Mouse (Mus musculus) midbrain, embryonic 12.5 days (tissue): Measurements from ENCODE around the gene Tmem25. TPM values are rescaled to one million over a fixed set of nuclear protein-coding genes. Genes with fewer than 3 reads are reported as not detected.

Source experiments
- ATAC-seq: fragments of 200-750 bp; cut with Nextera tagmentation; 2 replicates; pipeline ENCODE4 v1.8.0; 2017; ENCODE audit warnings: low read depth, moderate TSS enrichment, moderate library complexity; ENCODE audit not compliant: low FRiP score
- H3K27ac ChIP-seq: fragments of 300-500 bp; sonication (generic); replicated peaks from 2 replicates; pipeline ENCODE4 v1.5.1; 2016; ENCODE audit warnings: mild to moderate bottlenecking
- H3K27me3 ChIP-seq: fragments of 300-500 bp; sonication (generic); 2 replicates; pipeline ENCODE4 v1.6.1; 2016; ENCODE audit warnings: mild to moderate bottlenecking
- H3K36me3 ChIP-seq: fragments of 300-500 bp; sonication (generic); 2 replicates; pipeline ENCODE4 v1.6.1; 2016
- H3K4me1 ChIP-seq: fragments of 300-500 bp; sonication (generic); 2 replicates; pipeline ENCODE4 v1.6.1; 2016
- H3K4me2 ChIP-seq: fragments of 300-500 bp; sonication (generic); replicated peaks from 2 replicates; pipeline ENCODE4 v1.6.1; 2016; ENCODE audit warnings: mild to moderate bottlenecking, moderate library complexity
- H3K4me3 ChIP-seq: fragments of 300-500 bp; sonication (generic); 2 replicates; pipeline ENCODE4 v1.5.1; 2016; ENCODE audit warnings: mild to moderate bottlenecking
- H3K9ac ChIP-seq: fragments of 300-500 bp; sonication (generic); replicated peaks from 2 replicates; pipeline ENCODE4 v1.6.1; 2016; ENCODE audit warnings: mild to moderate bottlenecking, moderate library complexity
- H3K9me3 ChIP-seq: fragments of 300-500 bp; sonication (generic); 2 replicates; pipeline ENCODE4 v1.6.1; 2016; ENCODE audit warnings: mild to moderate bottlenecking
- WGBS: fragments of 180-500 bp; shearing (Covaris S2); methylation state at CpG from one replicate; pipeline ENCODE4 v1.1.7; 2016; 5-methylcytosine and 5-hydroxymethylcytosine counted together
- polyA plus RNA-seq: library from polyadenylated mRNA; unstranded; fragments of >200 nt; fragmentation: Nextera tagmentation; extraction: Ambion mirVana; gene quantifications from 2 replicates; pipeline ENCODE4 v1.2.1, GENCODE M21; 2016

The Tmem25 gene
- 5.5 and 5.9 TPM in 2 replicates for polyA plus RNA-seq

GRCm38 (mm10) chr9:44799102-44799957 is at the start of gene Tmem25:
Tmem25 (minus strand) TSS chr9:44799307.
- 0 out of 2 replicates have a peak, but pooled peaks cover 4% of the 10 kb centered on the region for H3K36me3 ChIP-seq
- no peaks in the 10 kb centered on the region for H3K9me3 ChIP-seq
- H3K9ac ChIP-seq = peak within 1 kb of the TSS; percentile 54
- under 1% methylated on average over 75 of the region's 75 CpGs for WGBS
- H3K27me3 ChIP-seq = peaks cover 38% of the 10 kb centered on the region
- ATAC-seq = peak; percentile 97
- peak within 1 kb of the TSS; percentile 62 for H3K4me3 ChIP-seq
- H3K4me2 ChIP-seq = peak within 1 kb of the TSS; percentile 93
- H3K27ac ChIP-seq = peak within 1 kb of the TSS; percentile 75
- peaks cover 15% of the 10 kb centered on the region for H3K4me1 ChIP-seq

- Histone ChIP-seq H3K9me3 (no peaks in the 10 kb centered on the region), H3K4me3 (no peak overlapping the region), H3K4me1 (no peaks in the 10 kb centered on the region), H3K9ac (no peak overlapping the region), H3K27me3 (no peaks in the 10 kb centered on the region), H3K4me2 (no peak overlapping the region), H3K27ac (no peak overlapping the region), H3K36me3 (peaks cover 80% of the 10 kb centered on the region)
- ATAC-seq = no peak
- WGBS = 96% methylated on average over 6 of the region's 6 CpGs
These were observed 48.3 kb upstream of the Tmem25 start for GRCm38 (mm10) chr9:44847446-44847845.

- Histone ChIP-seq H3K4me2 (no peak overlapping the region), H3K4me1 (no peaks in the 10 kb centered on the region), H3K9me3 (no peaks in the 10 kb centered on the region), H3K27me3 (no peaks in the 10 kb centered on the region), H3K9ac (no peak overlapping the region), H3K36me3 (peaks cover 84% of the 10 kb centered on the region), H3K4me3 (no peak overlapping the region), H3K27ac (no peak overlapping the region)
- WGBS = 93% methylated on average over 10 of the region's 10 CpGs
- no peak for ATAC-seq
These were observed 42.1 kb upstream of the Tmem25 start for GRCm38 (mm10) chr9:44841241-44841640.

- no peak for ATAC-seq
- no peak overlapping the region for H3K9ac ChIP-seq
- no peak overlapping the region for H3K27ac ChIP-seq
- WGBS = 52% methylated on average over 7 of the region's 7 CpGs
- no peaks in the 10 kb centered on the region for H3K9me3 ChIP-seq
- H3K4me1 ChIP-seq = no peaks in the 10 kb centered on the region
- no peaks in the 10 kb centered on the region for H3K27me3 ChIP-seq
- no peak overlapping the region for H3K4me2 ChIP-seq
- H3K4me3 ChIP-seq = no peak overlapping the region
- peaks cover 83% of the 10 kb centered on the region for H3K36me3 ChIP-seq
These were observed 37.3 kb upstream of the Tmem25 start for GRCm38 (mm10) chr9:44836439-44836838.

- WGBS = 92% methylated on average over 4 of the region's 4 CpGs
These were observed 33.2 kb upstream of the Tmem25 start for GRCm38 (mm10) chr9:44832356-44832755.

GRCm38 (mm10) chr9:44830506-44830905 is 31.4 kb upstream of the Tmem25 start:
- H3K4me1 ChIP-seq = no peaks in the 10 kb centered on the region
- H3K4me3 ChIP-seq = no peak overlapping the region
- no peak overlapping the region for H3K4me2 ChIP-seq
- H3K27me3 ChIP-seq = no peaks in the 10 kb centered on the region
- WGBS = 92% methylated on average over 2 of the region's 2 CpGs
- H3K9me3 ChIP-seq = no peaks in the 10 kb centered on the region
- H3K9ac ChIP-seq = no peak overlapping the region
- H3K36me3 ChIP-seq = peaks cover 97% of the 10 kb centered on the region
- ATAC-seq = no peak
- no peak overlapping the region for H3K27ac ChIP-seq

More at GRCm38 (mm10) chr9:44832356-44832755, 33.2 kb upstream of the Tmem25 start:
- Histone ChIP-seq H3K4me1 (no peaks in the 10 kb centered on the region), H3K9ac (no peak overlapping the region), H3K4me3 (no peak overlapping the region), H3K9me3 (no peaks in the 10 kb centered on the region), H3K27me3 (no peaks in the 10 kb centered on the region), H3K27ac (no peak overlapping the region), H3K4me2 (no peak overlapping the region), H3K36me3 (peaks cover 92% of the 10 kb centered on the region)
- no peak for ATAC-seq

GRCm38 (mm10) chr9:44828944-44829343 is 29.8 kb upstream of the Tmem25 start:
- H3K4me2 ChIP-seq = no peak overlapping the region
- H3K4me1 ChIP-seq = no peaks in the 10 kb centered on the region
- H3K9ac ChIP-seq = no peak overlapping the region
- no peaks in the 10 kb centered on the region for H3K9me3 ChIP-seq
- WGBS = 96% methylated on average over 11 of the region's 11 CpGs
- no peaks in the 10 kb centered on the region for H3K27me3 ChIP-seq
- no peak overlapping the region for H3K4me3 ChIP-seq
- peaks cover 96% of the 10 kb centered on the region for H3K36me3 ChIP-seq
- no peak overlapping the region for H3K27ac ChIP-seq
- no peak for ATAC-seq

- Histone ChIP-seq H3K27me3 (no peaks in the 10 kb centered on the region), H3K27ac (no peak overlapping the region), H3K36me3 (peaks cover 96% of the 10 kb centered on the region), H3K9ac (no peak overlapping the region), H3K9me3 (no peaks in the 10 kb centered on the region), H3K4me2 (no peak overlapping the region), H3K4me3 (no peak overlapping the region), H3K4me1 (no peaks in the 10 kb centered on the region)
- WGBS = 83% methylated on average over 7 of the region's 7 CpGs
- ATAC-seq = no peak
These were observed 27.6 kb upstream of the Tmem25 start for GRCm38 (mm10) chr9:44826660-44827059.

- no peak overlapping the region for H3K27ac ChIP-seq
- H3K4me1 ChIP-seq = no peaks in the 10 kb centered on the region
- no peaks in the 10 kb centered on the region for H3K27me3 ChIP-seq
- WGBS = 91% methylated on average over 15 of the region's 15 CpGs
- peaks cover 98% of the 10 kb centered on the region for H3K36me3 ChIP-seq
- no peak overlapping the region for H3K9ac ChIP-seq
- ATAC-seq = no peak
- no peak overlapping the region for H3K4me2 ChIP-seq
- H3K9me3 ChIP-seq = no peaks in the 10 kb centered on the region
- no peak overlapping the region for H3K4me3 ChIP-seq
These were observed 21.1 kb upstream of the Tmem25 start for GRCm38 (mm10) chr9:44819920-44820827.

GRCm38 (mm10) chr9:44817522-44817921 is 18.4 kb upstream of the Tmem25 start:
- H3K27me3 ChIP-seq = no peaks in the 10 kb centered on the region
- H3K4me2 ChIP-seq = no peak overlapping the region
- H3K36me3 ChIP-seq = peaks cover 100% of the 10 kb centered on the region
- no peak overlapping the region for H3K27ac ChIP-seq
- 87% methylated on average over 5 of the region's 5 CpGs for WGBS
- ATAC-seq = no peak
- H3K9me3 ChIP-seq = no peaks in the 10 kb centered on the region
- no peak overlapping the region for H3K4me3 ChIP-seq
- H3K4me1 ChIP-seq = no peaks in the 10 kb centered on the region
- no peak overlapping the region for H3K9ac ChIP-seq

GRCm38 (mm10) chr9:44814179-44814578 is 15.1 kb upstream of the Tmem25 start:
- Histone ChIP-seq H3K4me2 (no peak overlapping the region), H3K27ac (no peak overlapping the region), H3K9ac (no peak overlapping the region), H3K4me1 (no peaks in the 10 kb centered on the region), H3K36me3 (peaks cover 99% of the 10 kb centered on the region), H3K9me3 (no peaks in the 10 kb centered on the region), H3K27me3 (no peaks in the 10 kb centered on the region), H3K4me3 (no peak overlapping the region)
- WGBS = 93% methylated on average over 8 of the region's 8 CpGs
- no peak for ATAC-seq

- Histone ChIP-seq H3K4me1 (no peaks in the 10 kb centered on the region), H3K4me2 (no peak overlapping the region)
- WGBS = 96% methylated on average over 10 of the region's 10 CpGs
These were observed 11.2 kb upstream of the Tmem25 start for GRCm38 (mm10) chr9:44810316-44810715.

More at GRCm38 (mm10) chr9:44810316-44810715, 11.2 kb upstream of the Tmem25 start:
- Histone ChIP-seq H3K27me3 (no peaks in the 10 kb centered on the region), H3K9me3 (no peaks in the 10 kb centered on the region), H3K9ac (no peak overlapping the region), H3K36me3 (peaks cover 98% of the 10 kb centered on the region), H3K4me3 (no peak overlapping the region), H3K27ac (no peak overlapping the region)
- no peak for ATAC-seq
